Mouse (Mus musculus): ENCODE measurements around the gene Cdc42ep1. TPM values are rescaled to one million over a fixed set of nuclear protein-coding genes. Genes with fewer than 3 reads are reported as not detected.
A peak's percentile ranks its signal among the peaks of the same experiment; 100 is the strongest.
"Not testable (repeated sequence)": the region's sequence is repeated elsewhere in the genome, so short reads cannot be mapped to it uniquely, and the experiment has no call there.

Cdc42ep1 gene
- polyA plus RNA-seq, 1 experiment from 2014 or later, result 37.9 TPM

- WGBS, result 4% methylated on average over 17 of the region's 17 CpGs
Measured at GRCm38 (mm10) chr15:78876258-78876696, 33.9 kb downstream of the Cdc42ep1 start.

DNA sequence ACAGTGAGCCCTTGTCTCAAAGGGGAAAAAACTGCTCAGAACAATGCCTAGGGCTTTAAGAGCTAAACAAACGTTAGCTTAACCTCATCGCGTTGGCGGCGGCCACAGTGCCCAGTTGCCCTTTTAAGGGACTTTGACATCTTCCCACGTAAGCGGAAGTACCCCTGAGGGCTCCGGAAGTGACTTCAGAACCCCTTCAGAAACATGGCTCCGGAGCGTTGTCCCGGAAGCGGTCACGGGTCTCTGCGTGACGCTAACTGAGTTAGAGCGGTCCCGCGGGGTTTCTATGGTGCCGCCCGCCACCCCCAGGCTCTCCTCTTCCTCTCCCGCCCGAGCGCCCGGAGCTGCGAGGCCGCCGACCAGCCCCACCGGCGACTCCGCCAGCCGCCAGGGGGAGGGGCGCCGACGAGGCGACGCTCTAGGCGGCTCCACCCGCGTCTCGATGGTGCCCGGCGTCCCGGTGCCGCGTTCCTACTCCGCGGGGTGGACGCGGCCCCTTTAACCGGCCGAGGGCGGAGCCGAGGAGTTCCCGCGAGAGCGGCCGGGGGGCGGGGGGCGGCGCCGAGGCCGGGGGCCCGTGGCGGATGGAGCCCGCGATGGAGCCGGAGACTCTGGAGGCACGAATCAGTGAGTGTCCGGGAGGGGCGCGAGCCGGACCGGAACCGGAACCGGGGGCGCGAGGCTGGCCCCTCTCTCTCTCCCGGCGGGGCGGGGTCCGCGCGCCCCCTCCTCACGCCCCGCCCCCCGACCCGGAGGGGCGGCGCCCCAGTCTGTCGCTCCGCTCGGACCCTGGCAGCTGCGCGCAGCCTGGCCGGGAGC lies 34.8 kb downstream of the Cdc42ep1 start, which contains the start of gene Gga1:
Gene Gga1, plus strand, starts transcription at position 200 of the 819 bp plus-strand sequence.
- H3K36me3 ChIP-seq (ENCODE audit: control insufficient read depth, insufficient read depth, low read length), result peaks cover 25% of the 10 kb centered on the region
- ATAC-seq (ENCODE audit: low FRiP score, low TSS enrichment), result peak; percentile 91
- peak within 1 kb of the TSS; percentile 99 for H3K27ac ChIP-seq (ENCODE audit: low read depth, low read length)
- peak within 1 kb of the TSS; percentile 92 for H3K4me2 ChIP-seq (replicated peaks; ENCODE audit: low read depth, low read length)
- no peaks in the 10 kb centered on the region for H3K27me3 ChIP-seq (ENCODE audit: control insufficient read depth, insufficient read depth, low read length)
- under 1% methylated on average over 66 of the region's 95 CpGs for WGBS
- peak within 1 kb of the TSS; percentile 89 for H3K9ac ChIP-seq (ENCODE audit: low read depth, low read length)
- no peaks in the 10 kb centered on the region for H3K9me3 ChIP-seq (ENCODE audit: control insufficient read depth, low read length)
- peak within 1 kb of the TSS; percentile 69 for H3K4me3 ChIP-seq (ENCODE audit: low read length)
- H3K4me1 ChIP-seq (ENCODE audit: control insufficient read depth, insufficient read depth, low read length), result peaks cover 12% of the 10 kb centered on the region

More at GRCm38 (mm10) chr15:78876258-78876696, 33.9 kb downstream of the Cdc42ep1 start:
- peaks cover 16% of the 10 kb centered on the region for H3K36me3 ChIP-seq (ENCODE audit: control insufficient read depth, insufficient read depth, low read length)
- peak; percentile 7; the same call in 1 of the 2 replicates for ATAC-seq (ENCODE audit: low FRiP score, low TSS enrichment)
- H3K4me3 ChIP-seq (ENCODE audit: low read length), result peak overlapping the region; percentile 69
- H3K9ac ChIP-seq (ENCODE audit: low read depth, low read length), result peak overlapping the region; percentile 89
- H3K27ac ChIP-seq (ENCODE audit: low read depth, low read length), result peak overlapping the region; percentile 99
- no peaks in the 10 kb centered on the region for H3K27me3 ChIP-seq (ENCODE audit: control insufficient read depth, insufficient read depth, low read length)
- H3K4me2 ChIP-seq (replicated peaks; ENCODE audit: low read depth, low read length), result peak overlapping the region; percentile 46
- H3K4me1 ChIP-seq (ENCODE audit: control insufficient read depth, insufficient read depth, low read length), result peaks cover 12% of the 10 kb centered on the region
- no peaks in the 10 kb centered on the region for H3K9me3 ChIP-seq (ENCODE audit: control insufficient read depth, low read length)

- H3K4me1 ChIP-seq (ENCODE audit: control insufficient read depth, insufficient read depth, low read length), result peaks cover 12% of the 10 kb centered on the region
- no peaks in the 10 kb centered on the region for H3K9me3 ChIP-seq (ENCODE audit: control insufficient read depth, low read length)
- peaks cover 31% of the 10 kb centered on the region for H3K36me3 ChIP-seq (ENCODE audit: control insufficient read depth, insufficient read depth, low read length)
- under 1% methylated on average over 17 of the region's 17 CpGs for WGBS
- ATAC-seq (ENCODE audit: low FRiP score, low TSS enrichment), result no peak; the same call in 1 of the 2 replicates
- peak overlapping the region; percentile 69 for H3K4me3 ChIP-seq (ENCODE audit: low read length)
- H3K27ac ChIP-seq (ENCODE audit: low read depth, low read length), result peak overlapping the region; percentile 99
- peak overlapping the region; percentile 89 for H3K9ac ChIP-seq (ENCODE audit: low read depth, low read length)
- peak overlapping the region; percentile 92 for H3K4me2 ChIP-seq (replicated peaks; ENCODE audit: low read depth, low read length)
- no peaks in the 10 kb centered on the region for H3K27me3 ChIP-seq (ENCODE audit: control insufficient read depth, insufficient read depth, low read length)
Measured at GRCm38 (mm10) chr15:78877810-78878390, 35.5 kb downstream of the Cdc42ep1 start.

- ATAC-seq (ENCODE audit: low FRiP score, low TSS enrichment); H3K27me3 ChIP-seq (ENCODE audit: control insufficient read depth, insufficient read depth, low read length); H3K9ac ChIP-seq (ENCODE audit: low read depth, low read length); H3K4me3 ChIP-seq (ENCODE audit: low read length); H3K4me2 ChIP-seq (replicated peaks; ENCODE audit: low read depth, low read length); H3K9me3 ChIP-seq (ENCODE audit: control insufficient read depth, low read length): not testable (repeated sequence)
- H3K27ac ChIP-seq (ENCODE audit: low read depth, low read length), result 0 out of 2 replicates have a peak overlapping the region, but pooled peaks have one; percentile 48
- 36% methylated on average over 7 of the region's 7 CpGs for WGBS
- peaks cover 12% of the 10 kb centered on the region for H3K4me1 ChIP-seq (ENCODE audit: control insufficient read depth, insufficient read depth, low read length)
- H3K36me3 ChIP-seq (ENCODE audit: control insufficient read depth, insufficient read depth, low read length), result peaks cover 41% of the 10 kb centered on the region
Measured at GRCm38 (mm10) chr15:78878792-78879516, 36.5 kb downstream of the Cdc42ep1 start.

GRCm38 (mm10) chr15:78880432-78880831 lies 38.0 kb downstream of the Cdc42ep1 start:
- 89% methylated on average over 8 of the region's 8 CpGs for WGBS
- peaks cover 53% of the 10 kb centered on the region for H3K36me3 ChIP-seq (ENCODE audit: control insufficient read depth, insufficient read depth, low read length)
- no peak overlapping the region for H3K4me3 ChIP-seq (ENCODE audit: low read length)
- H3K4me1 ChIP-seq (ENCODE audit: control insufficient read depth, insufficient read depth, low read length), result peaks cover 12% of the 10 kb centered on the region
- H3K27me3 ChIP-seq (ENCODE audit: control insufficient read depth, insufficient read depth, low read length), result no peaks in the 10 kb centered on the region
- no peak for ATAC-seq (ENCODE audit: low FRiP score, low TSS enrichment)
- peak overlapping the region; percentile 18; the same call in 1 of the 2 replicates for H3K9ac ChIP-seq (ENCODE audit: low read depth, low read length)
- no peak overlapping the region for H3K4me2 ChIP-seq (replicated peaks; ENCODE audit: low read depth, low read length)
- no peaks in the 10 kb centered on the region for H3K9me3 ChIP-seq (ENCODE audit: control insufficient read depth, low read length)
- H3K27ac ChIP-seq (ENCODE audit: low read depth, low read length), result no peak overlapping the region; the same call in 1 of the 2 replicates

DNA sequence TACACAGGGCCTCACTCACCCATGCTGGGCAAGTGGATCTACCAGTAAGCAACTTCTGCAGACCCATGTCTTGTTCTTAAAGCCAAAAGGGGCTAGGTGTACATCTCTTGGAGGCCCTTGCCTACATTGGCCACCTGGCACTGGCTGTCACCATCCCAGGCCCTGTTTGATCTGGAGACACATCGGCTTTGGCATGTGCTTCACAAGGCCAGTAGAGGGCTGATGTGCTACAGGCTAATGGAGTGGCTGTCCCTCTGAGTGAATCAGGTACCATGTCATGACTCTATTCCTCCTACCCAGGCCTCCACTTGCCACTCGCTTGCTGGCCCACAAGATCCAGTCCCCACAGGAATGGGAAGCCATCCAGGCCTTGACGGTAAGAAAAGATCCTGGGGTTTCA lies 39.4 kb downstream of the Cdc42ep1 start:
- peaks cover 12% of the 10 kb centered on the region for H3K4me1 ChIP-seq (ENCODE audit: control insufficient read depth, insufficient read depth, low read length)
- H3K36me3 ChIP-seq (ENCODE audit: control insufficient read depth, insufficient read depth, low read length), result peaks cover 67% of the 10 kb centered on the region
- H3K27me3 ChIP-seq (ENCODE audit: control insufficient read depth, insufficient read depth, low read length), result no peaks in the 10 kb centered on the region
- no peak overlapping the region for H3K9ac ChIP-seq (ENCODE audit: low read depth, low read length)
- no peak for ATAC-seq (ENCODE audit: low FRiP score, low TSS enrichment)
- no peak overlapping the region for H3K27ac ChIP-seq (ENCODE audit: low read depth, low read length)
- H3K4me3 ChIP-seq (ENCODE audit: low read length), result no peak overlapping the region
- H3K4me2 ChIP-seq (replicated peaks; ENCODE audit: low read depth, low read length), result no peak overlapping the region
- H3K9me3 ChIP-seq (ENCODE audit: control insufficient read depth, low read length), result no peaks in the 10 kb centered on the region
- WGBS, result 83% methylated on average over 3 of the region's 3 CpGs

GRCm38 (mm10) chr15:78889401-78889853 lies 47.0 kb downstream of the Cdc42ep1 start:
- ATAC-seq (ENCODE audit: low FRiP score, low TSS enrichment), result peak; percentile 26; the same call in 1 of the 2 replicates
- no peak overlapping the region for H3K4me3 ChIP-seq (ENCODE audit: low read length)
- peaks cover 36% of the 10 kb centered on the region for H3K4me1 ChIP-seq (ENCODE audit: control insufficient read depth, insufficient read depth, low read length)
- H3K27ac ChIP-seq (ENCODE audit: low read depth, low read length), result no peak overlapping the region
- no peaks in the 10 kb centered on the region for H3K9me3 ChIP-seq (ENCODE audit: control insufficient read depth, low read length)
- no peak overlapping the region for H3K9ac ChIP-seq (ENCODE audit: low read depth, low read length)
- WGBS, result 30% methylated on average over 13 of the region's 13 CpGs
- peaks cover 79% of the 10 kb centered on the region for H3K36me3 ChIP-seq (ENCODE audit: control insufficient read depth, insufficient read depth, low read length)
- H3K4me2 ChIP-seq (replicated peaks; ENCODE audit: low read depth, low read length), result no peak overlapping the region
- no peaks in the 10 kb centered on the region for H3K27me3 ChIP-seq (ENCODE audit: control insufficient read depth, insufficient read depth, low read length)

DNA sequence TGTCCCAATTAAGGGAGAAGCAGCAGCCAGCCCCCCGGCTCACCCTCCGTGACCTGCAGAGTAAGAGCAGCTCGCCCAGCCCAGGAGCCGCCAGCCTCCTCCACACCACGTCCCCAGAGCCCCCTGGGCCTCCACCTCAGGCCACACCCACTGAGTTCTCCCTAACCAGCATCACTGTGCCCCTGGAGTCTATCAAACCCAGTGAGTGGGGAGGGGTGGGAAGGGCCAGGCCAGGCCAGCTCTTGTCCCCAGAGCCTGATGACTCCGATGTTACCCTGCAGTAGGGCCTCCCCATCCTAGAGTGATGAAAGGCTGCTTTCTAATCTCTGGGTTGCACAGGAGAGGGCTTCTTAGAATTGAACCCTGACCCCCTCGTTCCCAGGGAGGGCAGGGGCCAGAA lies 50.0 kb downstream of the Cdc42ep1 start:
- H3K9ac ChIP-seq (ENCODE audit: low read depth, low read length), result peak overlapping the region; percentile 34; the same call in 1 of the 2 replicates
- no peak overlapping the region; the same call in 1 of the 2 replicates for H3K27ac ChIP-seq (ENCODE audit: low read depth, low read length)
- peaks cover 52% of the 10 kb centered on the region for H3K36me3 ChIP-seq (ENCODE audit: control insufficient read depth, insufficient read depth, low read length)
- WGBS, result 31% methylated on average over 7 of the region's 7 CpGs
- no peak overlapping the region for H3K4me2 ChIP-seq (replicated peaks; ENCODE audit: low read depth, low read length)
- no peaks in the 10 kb centered on the region for H3K27me3 ChIP-seq (ENCODE audit: control insufficient read depth, insufficient read depth, low read length)
- no peaks in the 10 kb centered on the region for H3K9me3 ChIP-seq (ENCODE audit: control insufficient read depth, low read length)
- H3K4me3 ChIP-seq (ENCODE audit: low read length), result no peak overlapping the region
- peak; percentile 32; the same call in 1 of the 2 replicates for ATAC-seq (ENCODE audit: low FRiP score, low TSS enrichment)
- H3K4me1 ChIP-seq (ENCODE audit: control insufficient read depth, insufficient read depth, low read length), result peaks cover 53% of the 10 kb centered on the region
